Mouse (Mus musculus) CD4-positive, CD25-positive, alpha-beta regulatory T cell, adult 2 months (primary cell): ENCODE measurements around the gene Ankrd33.

ENCODE experiments used
- DNase-seq: peaks from one replicate; pipeline ENCODE4 v3.0.0-alpha.2; 2012; ENCODE audit warnings: low read depth, low spot score

Ankrd33 gene

DNA sequence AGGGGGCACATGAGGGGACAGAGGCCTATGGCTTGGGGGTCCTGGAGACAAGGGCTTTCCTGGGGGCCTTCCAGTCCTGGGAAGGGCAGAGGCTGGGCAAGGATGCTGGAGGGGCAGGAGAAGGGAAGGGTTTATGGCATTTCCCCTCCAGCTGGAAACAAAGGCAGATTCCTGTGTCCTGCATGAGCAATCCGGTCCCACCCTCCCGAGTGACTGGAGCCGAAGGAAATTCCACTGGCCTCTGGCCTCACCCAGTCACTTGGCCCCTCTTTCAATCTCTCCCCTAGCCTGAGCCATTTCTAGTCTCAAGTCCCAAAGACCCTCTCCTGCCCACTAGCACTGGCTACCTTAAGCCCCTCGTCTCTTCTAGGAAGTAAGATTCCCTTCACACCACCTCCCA, 7.6 kb downstream of the Ankrd33 start:
- no peak for DNase-seq

DNA sequence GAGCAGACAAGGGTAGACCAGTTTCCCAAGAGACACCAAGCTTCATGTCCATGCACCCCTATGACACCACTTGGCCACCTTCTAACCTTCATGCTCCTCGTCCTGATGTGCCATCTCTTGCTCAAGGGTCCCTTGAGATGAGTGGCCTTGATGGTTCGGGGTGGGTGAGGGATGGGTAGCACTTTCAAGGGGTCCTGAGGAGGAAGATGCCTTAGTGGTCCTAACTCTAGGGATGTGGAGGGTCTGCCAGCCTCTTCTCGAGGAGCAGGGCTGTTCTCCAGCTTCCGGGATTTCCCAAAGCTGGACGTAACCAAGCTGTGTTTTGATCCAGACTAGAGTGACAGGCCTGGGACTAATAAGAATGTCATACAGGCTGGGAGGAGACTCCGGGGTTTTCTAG, 10.0 kb downstream of the Ankrd33 start:
- no peak for DNase-seq

DNA sequence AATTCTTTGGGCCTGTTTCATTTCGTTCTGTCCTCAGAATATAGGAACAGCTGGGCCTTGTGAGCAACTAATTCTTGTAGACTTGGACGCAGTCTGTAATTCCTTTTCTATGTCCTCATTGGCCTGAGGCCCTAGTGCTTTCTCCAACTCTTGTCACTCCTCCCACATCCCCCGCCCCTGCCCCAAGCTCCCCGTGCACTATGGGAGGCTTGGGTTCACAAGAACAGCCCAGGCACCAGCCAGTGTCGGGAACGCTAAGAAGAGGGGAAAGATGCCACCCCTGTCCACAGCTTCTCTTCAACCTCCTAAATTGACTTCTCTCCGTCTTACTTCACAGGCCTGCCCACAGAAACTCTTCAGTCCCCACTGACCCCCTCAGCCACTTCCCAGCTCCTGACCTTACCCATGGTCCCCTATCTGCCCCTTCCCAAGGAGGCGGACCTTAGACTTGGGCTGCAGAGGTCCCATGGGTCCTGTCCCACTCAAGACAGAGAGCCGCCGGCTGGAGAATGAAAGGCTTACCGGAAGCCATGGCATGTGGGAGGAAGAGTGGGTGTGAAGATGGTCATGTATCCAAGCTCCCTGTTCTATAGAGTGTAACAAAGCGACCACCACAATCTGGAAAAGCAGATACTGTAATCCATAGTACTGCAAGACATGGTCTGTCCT, 11.5 kb downstream of the Ankrd33 start:
- no peak for DNase-seq

DNA sequence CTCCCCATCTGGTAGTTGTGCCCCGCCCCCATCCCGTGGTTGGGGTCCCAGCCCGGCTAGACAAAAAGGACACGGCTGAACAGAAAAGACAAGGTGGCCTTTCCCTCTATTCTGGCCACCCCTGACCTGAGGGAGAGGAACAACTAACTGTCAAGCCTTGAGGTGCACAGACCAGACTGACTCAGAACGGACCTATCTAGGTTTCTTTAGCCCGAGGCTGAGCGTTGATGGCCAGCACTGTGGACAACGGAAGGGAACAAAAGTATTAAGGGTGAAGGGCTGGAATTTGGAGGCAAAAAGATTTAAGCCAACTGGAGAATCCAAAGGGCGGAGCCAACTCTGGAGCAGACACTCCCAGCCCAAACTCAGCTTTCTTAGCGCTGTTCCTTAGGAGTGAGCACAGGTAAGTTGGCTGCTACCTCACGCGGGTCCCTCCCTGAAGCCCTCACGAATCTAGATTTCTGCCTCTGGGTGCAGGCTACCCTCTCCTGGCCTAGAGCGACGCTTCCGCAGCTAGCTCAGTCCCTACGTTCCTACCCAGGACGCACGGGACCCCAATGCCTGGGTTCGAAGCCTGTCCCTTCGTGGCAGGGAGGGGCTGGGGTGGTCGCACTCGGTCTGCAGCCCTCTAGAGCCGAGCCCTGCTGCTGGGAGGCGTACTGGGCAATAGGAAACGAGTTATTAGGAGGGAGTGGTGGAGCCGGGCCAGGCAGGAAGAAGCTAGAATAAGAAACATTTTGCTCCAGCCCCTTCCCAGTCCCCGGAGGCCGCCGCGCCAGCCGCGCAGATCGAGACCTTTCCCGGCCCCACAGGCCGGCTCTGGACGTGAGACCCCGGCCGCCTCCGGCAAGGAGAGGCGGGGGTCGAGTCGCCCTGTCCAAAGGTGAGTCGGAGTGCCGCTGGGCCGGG, 12.9 kb downstream of the Ankrd33 start, which contains the start of gene Acvrl1:
Acvrl1 (plus strand) TSS at position 342 of the 909 bp plus-strand sequence.
- DNase-seq, result no peak

DNA sequence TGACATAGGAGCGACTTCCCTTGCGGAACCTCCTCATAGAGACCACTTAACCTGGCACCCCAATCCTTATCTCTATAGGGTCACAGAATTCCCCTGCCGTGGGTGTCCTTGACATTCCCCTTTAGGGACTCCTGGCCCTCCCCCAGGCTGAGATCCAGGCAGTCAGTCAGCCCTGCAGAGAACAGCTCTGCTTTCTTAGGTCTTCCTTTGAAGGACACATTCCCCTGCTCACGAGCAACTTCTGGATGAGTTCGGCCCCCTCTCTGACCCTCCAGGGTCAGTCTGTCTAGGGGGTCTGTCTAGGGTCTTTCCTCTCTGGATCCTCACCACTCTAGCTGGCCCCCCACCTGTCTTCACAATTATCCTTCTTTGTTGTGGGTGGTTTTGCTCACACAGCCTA, 13.9 kb downstream of the Ankrd33 start:
- DNase-seq, result no peak

DNA sequence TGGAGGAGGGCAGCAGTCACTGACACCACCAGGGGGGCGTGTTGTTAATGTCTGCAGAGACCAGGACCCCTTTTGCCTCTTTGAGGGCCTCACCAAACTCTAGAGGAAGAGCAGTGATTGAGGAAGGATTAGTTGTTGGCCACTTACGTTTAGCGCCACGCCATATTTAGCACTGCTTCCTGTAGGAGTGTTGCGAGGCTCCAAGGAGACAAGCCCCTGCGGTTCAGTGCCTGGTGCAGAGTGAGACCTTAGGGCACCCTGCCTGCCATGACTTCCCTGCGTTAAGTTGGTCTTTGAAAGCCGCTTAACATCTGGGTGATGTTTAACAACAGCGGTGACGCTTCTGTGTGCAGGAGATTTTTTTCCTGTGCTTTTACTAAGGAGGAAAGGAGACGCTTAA, 15.9 kb downstream of the Ankrd33 start:
- no peak for DNase-seq

DNA sequence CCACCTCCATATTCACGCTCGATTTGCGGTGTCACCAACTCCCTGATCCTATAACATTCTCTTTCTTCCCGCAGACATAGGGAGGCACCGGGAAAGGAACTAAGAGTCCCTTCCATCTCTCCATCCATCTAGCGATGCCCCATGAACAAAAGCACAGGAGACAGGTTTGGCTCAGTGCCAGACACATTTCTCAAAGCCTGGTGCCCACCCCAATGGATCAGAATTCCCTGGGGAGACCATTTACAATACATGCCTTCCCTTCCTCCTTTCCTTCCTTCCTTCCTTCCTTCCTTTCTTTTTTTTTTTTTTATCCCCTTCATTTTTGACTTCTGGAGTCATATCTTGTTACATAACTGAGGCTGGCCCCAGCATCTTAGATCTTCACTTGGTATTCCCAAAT, 16.5 kb downstream of the Ankrd33 start:
- DNase-seq, result no peak

DNA sequence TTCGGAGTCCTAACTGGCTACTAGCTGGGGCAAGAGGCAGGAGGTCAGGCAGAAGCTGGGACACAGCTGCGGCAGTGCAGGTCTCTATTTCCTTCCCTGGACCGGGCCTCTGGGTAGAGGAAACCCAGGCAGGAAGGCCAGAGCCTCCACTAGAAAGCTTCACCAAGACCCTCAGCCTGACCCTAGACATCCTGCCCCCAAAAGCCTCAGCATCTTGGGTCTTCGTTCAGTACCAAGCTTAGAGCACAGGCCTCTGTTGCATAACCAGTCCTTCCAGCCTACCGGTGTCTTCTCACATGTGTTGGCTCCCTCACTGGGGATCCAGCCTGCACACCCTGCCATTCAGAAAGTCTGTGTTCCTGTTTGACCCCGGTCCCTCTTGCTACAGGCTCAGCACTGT, 17.2 kb downstream of the Ankrd33 start:
- no peak for DNase-seq

DNA sequence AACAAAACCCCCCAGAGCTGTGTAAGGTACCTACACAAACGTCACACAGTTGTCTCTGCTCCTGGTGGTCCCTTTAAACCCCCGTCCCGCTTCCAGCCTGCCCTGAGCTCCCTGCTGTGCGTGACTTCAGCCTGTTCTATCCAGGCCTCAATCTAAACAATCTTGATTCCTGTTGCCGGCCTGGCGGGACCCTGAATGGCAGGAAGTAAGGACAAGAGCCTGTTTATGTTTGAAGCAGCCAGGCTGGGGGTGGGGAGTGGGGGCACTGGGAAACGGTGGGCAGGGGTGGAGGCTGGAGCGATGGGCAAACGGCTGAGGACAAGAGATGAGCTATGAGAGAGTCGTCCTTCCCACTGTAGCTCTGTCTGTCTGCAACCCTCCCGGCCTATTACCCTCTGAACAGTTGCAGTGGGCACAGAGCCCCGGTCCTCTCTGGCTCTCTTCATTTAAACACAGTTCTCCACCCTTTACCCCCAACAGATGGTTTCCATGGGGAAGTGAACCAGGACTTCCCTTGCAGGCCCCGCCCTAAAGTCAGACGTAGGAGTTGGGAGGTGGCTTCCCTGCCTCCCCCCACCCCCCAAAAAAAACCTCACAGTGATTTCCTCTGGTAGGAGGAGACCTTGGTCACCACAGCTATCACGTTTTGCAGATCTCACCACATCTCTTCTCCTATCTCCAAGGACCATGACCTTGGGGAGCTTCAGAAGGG, 18.6 kb downstream of the Ankrd33 start:
- peak; percentile 69 for DNase-seq

DNA sequence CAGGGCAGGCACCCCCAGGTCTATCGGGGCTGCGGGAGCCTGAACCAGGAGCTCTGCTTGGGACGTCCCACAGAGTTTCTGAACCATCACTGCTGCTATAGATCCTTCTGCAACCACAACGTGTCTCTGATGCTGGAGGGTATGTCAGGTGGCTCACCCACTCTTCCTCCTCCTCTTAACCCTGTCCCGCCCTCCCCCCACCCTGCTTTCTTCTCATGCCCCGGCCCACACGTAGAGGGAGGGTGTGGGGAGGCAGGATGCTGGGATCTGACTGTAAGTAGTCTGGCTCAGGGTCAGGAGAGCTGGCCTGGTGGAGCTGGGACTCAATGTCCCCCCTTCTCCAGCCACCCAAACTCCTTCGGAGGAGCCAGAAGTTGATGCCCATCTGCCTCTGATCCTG, 19.9 kb downstream of the Ankrd33 start:
- DNase-seq, result peak; percentile 44

DNA sequence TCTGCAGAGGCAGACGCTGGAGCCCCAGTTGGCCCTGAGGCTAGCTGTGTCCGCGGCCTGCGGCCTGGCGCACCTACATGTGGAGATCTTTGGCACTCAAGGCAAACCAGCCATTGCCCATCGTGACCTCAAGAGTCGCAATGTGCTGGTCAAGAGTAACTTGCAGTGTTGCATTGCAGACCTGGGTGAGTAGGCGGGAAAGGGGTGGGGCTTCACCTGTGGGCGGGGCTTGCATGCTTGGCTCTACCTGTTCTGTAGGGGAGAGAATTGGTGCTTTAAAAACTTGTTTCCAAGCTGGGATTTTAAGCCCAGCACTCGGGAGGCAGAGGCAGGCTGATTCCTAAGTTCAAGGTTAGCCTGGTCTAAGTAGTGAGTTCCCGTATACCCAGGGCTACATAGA, 21.9 kb downstream of the Ankrd33 start:
- DNase-seq, result no peak

DNA sequence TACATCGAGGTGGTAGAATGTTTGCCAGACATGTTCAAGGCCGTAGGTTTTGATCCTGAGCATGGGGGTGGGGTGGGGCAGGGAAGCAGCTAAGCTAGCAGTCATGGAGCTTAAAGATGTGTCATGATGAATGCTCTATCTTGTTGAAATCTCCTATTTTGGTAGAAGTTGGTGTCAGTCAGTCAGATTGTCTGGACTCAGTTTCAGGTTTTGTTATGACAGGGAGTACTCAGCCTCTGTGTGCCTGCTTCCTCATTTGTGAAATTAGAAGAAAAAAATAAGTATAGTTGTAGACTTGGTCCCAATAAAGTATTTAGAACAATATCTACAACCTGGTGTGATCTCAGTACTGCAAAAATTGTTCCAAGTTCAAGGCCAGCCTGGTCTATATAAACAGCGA, 23.1 kb downstream of the Ankrd33 start:
- no peak for DNase-seq

DNA sequence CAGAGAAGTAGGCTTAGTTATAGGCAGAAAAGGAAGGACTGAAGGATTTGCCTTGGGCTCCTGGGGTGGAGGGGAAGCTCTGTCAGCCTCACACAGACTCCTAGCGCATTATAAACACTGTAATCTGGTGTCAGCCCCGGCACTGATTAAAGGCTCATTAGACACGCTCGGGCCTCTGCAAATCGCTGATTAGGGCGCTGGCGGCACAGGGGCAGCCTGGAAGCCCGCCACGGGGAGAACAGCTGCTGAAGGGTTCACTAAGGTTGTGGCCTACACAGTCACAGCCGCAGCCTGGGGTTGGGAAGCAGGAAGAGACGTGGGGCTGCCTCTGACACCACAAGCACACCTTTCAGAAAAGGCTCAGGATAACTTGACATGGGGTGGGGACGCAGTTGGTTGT, 24.3 kb downstream of the Ankrd33 start:
- no peak for DNase-seq

DNA sequence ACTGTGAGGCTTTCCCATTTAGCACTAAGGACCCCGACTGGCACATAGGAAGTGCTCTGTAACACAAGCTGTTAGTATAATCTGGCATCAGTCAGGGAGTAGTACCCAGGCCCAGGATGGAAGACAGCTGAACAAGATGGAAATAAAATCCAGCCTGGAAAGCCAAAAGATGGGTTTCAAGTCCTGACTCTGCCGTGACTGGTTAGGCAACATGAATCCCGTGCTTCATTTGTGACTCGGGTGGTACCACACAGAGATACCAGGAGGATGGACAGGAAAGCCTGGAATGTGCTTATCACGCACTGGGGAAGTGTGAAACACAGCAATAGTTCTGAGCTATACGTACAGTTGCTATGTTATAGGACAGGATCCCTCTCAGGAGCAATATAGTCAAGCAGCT, 25.0 kb downstream of the Ankrd33 start:
- no peak for DNase-seq

DNA sequence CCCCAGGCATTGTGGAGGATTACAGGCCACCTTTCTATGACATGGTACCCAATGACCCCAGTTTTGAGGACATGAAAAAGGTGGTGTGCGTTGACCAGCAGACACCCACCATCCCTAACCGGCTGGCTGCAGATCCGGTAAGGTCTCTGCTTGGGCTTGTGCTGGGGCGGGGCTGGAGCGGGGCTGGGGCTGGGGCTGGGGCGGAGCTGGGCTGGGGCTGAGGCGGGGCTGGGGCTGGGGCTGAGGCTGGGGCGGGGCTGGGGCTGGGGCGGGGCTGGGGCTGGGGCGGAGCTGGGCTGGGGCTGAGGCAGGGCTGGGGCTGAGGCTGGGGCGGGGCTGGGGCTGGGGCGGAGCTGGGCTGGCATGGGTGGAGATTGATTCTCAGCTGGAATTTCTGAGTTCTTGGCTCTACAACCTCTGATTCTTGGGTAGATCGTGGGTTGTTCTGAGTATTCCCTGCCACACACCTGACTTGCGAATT, 25.5 kb downstream of the Ankrd33 start:
- peak; percentile 78 for DNase-seq

DNA sequence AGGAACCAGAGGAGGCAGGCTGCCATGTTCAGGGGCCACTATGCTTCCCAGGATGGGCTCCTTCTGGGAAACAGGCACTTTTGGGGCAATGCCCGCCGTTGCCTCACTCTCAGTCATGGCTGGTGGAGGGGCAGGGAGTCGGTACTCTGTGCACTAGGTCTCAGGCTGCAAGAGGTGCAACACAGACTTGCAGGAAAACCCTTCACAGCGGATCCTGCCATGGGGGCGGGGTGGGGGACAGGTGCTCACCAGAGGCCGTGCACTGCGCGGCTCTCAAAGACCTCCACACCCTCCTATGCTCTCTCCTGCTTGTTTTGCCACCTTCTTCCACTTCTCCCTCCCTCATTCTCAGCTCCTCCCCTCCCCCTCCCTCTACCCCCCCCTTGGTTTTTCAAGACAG, 27.1 kb downstream of the Ankrd33 start:
- no peak for DNase-seq

DNA sequence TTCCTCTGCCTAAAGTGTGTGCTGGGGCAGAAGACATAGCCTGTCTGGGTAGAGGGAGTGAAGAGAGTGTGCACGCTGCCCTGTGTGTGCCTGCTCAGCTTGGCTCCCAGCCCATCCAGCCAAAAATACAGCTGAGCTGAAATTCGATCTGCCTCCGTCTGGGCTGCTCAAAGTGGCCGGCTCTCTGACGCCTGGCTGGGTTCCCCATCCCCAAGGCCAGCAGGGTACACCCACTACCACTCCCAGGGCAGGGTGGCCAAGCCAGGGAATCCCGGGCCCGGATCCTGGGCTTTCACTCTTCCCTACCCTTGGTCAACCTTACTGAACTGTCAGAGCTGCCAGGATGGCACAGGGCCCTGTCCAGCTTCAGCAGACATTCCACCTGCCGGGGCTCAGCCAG, 27.9 kb downstream of the Ankrd33 start:
- DNase-seq, result no peak

DNA sequence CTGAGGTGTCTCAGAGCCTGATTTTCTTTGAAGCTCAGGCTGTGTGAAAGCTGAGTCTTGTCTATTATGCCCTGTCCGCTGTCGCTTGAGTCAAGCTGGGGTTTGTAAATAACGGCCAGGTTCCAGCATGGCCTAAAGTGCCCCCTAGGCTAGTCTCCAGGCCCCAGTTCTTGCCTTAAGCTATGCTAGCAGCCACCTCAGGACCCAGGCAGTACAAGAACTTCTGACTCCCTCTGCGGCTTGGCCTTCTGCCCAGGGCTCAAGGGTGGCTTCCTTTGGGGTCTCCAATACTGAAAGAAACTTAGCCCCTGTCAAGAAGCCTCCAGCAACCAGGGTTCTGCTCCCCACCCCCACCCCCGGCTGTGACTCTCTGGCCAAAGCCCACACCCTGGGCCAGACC, 28.6 kb downstream of the Ankrd33 start:
- DNase-seq, result no peak

DNA sequence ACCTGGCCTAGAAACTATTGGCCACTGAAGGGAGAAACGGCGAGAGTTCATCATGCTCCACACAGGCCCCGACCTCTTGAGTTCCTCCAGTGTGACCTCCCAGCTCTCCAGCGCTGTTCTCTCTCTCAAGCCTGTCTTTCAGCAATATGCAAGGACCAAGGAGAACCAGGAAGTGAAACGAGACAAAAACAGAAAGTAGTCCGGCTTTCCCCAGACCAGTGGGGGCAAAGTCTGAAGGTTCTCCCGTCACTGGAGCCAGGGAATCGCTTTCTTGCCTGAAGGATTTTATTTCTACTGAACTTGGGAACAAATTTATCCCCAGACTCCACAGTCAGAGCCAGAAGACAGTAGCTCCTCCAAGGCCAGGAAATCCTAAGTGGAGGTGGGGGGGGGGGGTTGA, 29.2 kb downstream of the Ankrd33 start:
- DNase-seq, result no peak

DNA sequence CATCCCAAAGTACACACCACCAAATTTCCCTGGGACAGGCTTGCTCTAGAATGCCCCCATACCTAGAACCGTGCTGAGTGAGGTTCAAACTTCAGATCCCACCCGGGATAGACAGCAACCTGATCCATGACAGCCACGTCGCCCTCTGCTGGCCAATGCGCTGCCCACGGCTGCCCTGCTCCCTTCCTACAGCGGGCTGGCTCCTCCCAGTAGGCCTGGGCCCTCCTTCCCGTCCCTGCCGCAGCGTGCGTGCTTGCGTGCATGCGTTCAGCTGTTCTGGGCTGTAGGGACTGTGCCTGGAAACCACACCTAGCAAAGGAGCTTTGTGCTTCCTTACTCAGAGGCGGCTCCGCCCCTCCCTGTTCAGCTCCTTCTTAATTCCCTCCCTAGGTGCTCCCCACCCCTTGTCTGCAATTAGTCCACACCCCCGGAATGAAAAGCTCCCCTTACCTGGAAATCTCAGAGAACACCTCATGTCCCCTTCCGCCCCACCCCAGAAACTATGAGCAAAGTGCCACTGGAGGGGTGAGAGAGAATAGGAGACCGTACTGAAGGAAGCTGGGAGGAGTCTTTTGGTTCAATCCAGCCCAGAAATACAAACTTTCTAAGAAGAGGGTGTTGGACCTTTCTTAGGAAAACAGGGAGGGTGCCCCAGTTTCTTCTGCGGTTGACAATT, 30.0 kb downstream of the Ankrd33 start:
- peak; percentile 95 for DNase-seq

DNA sequence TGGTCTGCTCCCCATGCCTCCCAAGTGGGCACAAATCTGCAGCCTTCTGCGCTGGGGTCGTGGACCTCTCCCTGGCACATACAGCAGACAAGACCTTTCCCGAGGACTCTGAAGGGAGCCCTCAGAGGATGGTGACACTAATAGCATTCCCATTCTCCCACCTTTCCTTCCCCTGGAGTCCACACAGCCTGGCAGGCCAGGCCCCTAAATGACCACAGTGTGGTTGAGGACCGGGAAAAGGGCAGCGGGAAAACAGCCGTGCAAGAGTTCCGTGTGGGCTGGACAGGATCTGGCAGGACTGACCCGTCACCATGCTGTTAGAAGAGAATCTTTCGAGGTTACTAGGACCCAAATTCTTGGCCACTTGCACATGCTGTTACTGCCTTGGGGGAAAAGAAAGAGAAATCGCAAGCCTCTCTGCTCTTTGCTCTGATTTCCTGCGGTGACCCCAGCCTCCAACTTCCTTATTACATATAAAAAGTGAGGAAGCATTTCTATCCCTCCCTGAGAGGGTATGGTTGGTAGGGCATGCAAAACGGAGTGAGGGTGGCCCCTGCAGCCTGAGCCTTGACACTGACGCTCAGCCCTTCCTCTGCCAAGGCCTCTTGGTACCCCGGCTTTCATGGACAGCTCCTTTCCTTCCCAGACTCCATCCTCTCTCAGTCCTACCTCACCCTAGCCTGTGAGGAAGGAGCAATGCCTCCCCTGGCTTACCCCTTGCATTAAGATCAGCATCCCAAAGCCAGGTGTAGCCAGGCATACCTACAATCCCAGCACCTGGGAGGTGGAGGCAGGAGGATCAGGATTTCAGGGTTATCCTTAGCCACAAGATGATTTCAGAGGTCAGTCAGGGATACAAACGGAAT, 30.8 kb downstream of the Ankrd33 start:
- no peak for DNase-seq
